Mouse (Mus musculus): Measurements from ENCODE around the gene Limd1. TPM values are rescaled to one million over a fixed set of nuclear protein-coding genes. Genes with fewer than 3 reads are reported as not detected.

Gene Limd1
- polyA plus RNA-seq (2012; rRNA removed): 26.0 and 31.1 TPM in 2 replicates

DNA sequence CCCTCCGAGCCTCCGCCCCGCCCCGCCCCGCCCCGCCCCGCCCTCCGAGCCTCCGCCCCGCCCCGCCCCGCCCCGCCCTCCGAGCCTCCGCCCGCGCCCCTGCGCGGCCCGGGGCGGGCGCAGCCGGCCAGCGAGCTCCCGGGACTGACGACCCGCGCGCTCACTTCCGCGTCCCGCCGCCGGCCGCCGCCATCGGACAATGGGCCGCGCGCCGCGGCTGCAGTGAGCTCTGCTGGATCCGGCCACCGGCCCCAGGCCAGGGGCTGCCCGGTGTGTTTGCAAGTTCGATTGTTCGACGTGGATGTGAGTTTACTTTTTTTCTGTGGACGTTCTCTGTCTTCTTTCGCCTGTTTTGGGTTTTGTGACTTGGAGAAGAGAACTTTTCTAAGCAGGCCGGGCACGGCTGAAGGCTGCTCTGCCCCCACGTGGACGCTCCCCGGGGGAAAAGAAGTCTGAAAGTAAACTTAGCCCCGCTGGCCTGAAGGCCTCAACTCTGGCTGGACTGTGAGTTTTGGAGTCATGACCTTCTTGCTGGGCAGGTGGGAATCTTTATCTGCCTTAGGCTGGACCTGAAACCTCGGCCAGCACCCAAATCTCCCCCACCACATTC lies at the start of gene Limd1:
Limd1 (plus strand) TSS at position 121 of the 610 bp plus-strand sequence.

DNA sequence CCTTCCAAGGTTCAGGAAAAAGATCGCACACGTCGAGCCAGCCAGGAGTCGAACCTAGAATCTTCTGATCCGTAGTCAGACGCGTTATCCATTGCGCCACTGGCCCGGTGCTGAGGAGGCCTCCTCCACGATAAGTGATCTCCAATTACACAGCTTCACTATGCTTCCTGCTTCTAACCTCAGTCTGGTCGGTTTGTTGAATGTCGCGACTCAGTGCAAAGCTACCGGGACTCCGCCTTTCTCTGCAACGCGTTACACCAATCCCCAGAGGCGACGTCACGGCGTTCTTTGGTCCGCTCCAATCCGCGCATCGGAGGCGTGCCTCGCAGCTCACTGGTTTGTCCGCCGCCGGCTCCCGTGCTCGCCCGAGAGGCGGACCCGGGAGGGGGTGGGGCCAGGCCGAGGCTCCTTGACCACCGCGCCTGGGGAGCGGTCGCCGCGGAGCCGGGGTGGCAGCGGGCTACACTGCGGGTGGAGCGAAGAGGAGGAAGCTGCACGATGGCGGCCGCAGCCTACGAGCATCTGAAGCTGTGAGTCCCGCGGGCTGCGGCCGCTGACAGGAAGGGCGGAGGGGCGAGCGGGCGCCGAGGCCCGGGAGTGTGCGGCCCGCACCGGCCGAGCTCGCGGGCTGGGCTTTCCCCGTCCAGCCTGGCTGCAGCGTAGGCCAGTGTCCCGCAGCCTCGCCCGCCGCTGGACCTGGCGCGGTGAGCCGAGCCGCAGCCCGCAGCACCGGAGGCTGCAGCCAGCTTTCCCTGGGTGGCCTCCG lies 51.1 kb downstream of the Limd1 start, which contains the start of gene Sacm1l:
Sacm1l (plus strand) TSS at position 368 of the 766 bp plus-strand sequence.

Other genes with a start within 250 kb of the Limd1 start
- gene Tmem158, start 217.9 kb upstream of the Limd1 start, polyA plus RNA-seq (2012; rRNA removed): 8.2 and 8.9 TPM in 2 replicates
- 783 and 886 TPM in 2 replicates for gene Lars2, start 111.8 kb upstream of the Limd1 start, polyA plus RNA-seq (2012; rRNA removed)
- 15.5 and 25.9 TPM in 2 replicates for gene Sacm1l, start 51.1 kb downstream of the Limd1 start, polyA plus RNA-seq (2012; rRNA removed)
- gene Slc6a20b, start 153.9 kb downstream of the Limd1 start, polyA plus RNA-seq (2012; rRNA removed): 0.07 and 0.14 TPM in 2 replicates
- 0.08 and 0.09 TPM in 2 replicates for gene Ccr9, start 199.7 kb downstream of the Limd1 start, polyA plus RNA-seq (2012; rRNA removed)
- gene Slc6a20a, start 200.2 kb downstream of the Limd1 start, polyA plus RNA-seq (2012; rRNA removed): 1.00 and 1.3 TPM in 2 replicates
- gene Lztfl1, start 239.0 kb downstream of the Limd1 start, polyA plus RNA-seq (2012; rRNA removed): 29.7 and 30.6 TPM in 2 replicates